17 mouse cellular contexts compared by ENCODE assay signal in genomic region chr7:15859657-15860056, GRCm38 (mm10). TPM values are rescaled to one million over a fixed set of nuclear protein-coding genes. Genes with fewer than 3 reads are reported as not detected.
DNase-seq lines count a peak whose midpoint lies in the region; ATAC-seq and TF ChIP-seq lines count a peak whose summit lies in the region.
"Had no signal": no experiment of that assay in that cellular context is flagged by ENCODE, and none has a peak within 500 bp of the region (broad histone marks: within the 10 kb centered on the region; RNA-seq: fewer than 3 reads in every experiment).

No protein-coding gene starts in this region.

- no peak for TF ChIP-seq EP300 in heart, adult 2 months (IDR thresholded peaks at IDR 0.05; ENCODE audit: insufficient read depth, low read depth, low read length)
- TF ChIP-seq EP300 in liver, embryonic 14.5 days (IDR thresholded peaks at IDR 0.05; ENCODE audit: low read depth): no peak

- no peaks in the 10 kb centered on the region for H3K9me3 ChIP-seq in liver, embryonic 14.5 days (ENCODE audit: control insufficient read depth, low read length)
- no peaks in the 10 kb centered on the region; the same call in 1 of the 2 replicates for H3K9me3 ChIP-seq in liver, embryonic 12.5 days (replicated peaks)
- H3K9me3 ChIP-seq: forebrain, embryonic 15.5 days; limb, embryonic 10.5 days had no signal

- whole genome bisulfite sequencing in heart, adult 2 months: 37% methylated on average over 2 of the region's 2 CpGs
- WGBS in liver, embryonic 14.5 days (ENCODE audit: insufficient replicate concordance): 33% methylated on average over 2 of the region's 2 CpGs
- WGBS in liver, embryonic 12.5 days (ENCODE audit: insufficient replicate concordance): 27% methylated on average over 2 of the region's 2 CpGs

- intact Hi-C loops in heart, adult 2 months (cut with DNase I): no loop called here

- TF ChIP-seq POLR2A in heart, adult 2 months (IDR thresholded peaks at IDR 0.05; ENCODE audit: insufficient read depth, low read depth, low read length): no peak

- H3K4me2 ChIP-seq in liver, embryonic 14.5 days (ENCODE audit: low read depth): no peak overlapping the region
- no peak overlapping the region for H3K4me2 ChIP-seq in liver, embryonic 12.5 days
- H3K4me2 ChIP-seq: forebrain, embryonic 15.5 days had no signal

- no peaks in the 10 kb centered on the region for H3K27me3 ChIP-seq in heart, adult 2 months (ENCODE audit: control insufficient read depth, insufficient read depth, low read length)
- no peaks in the 10 kb centered on the region for H3K27me3 ChIP-seq in liver, embryonic 14.5 days (ENCODE audit: control insufficient read depth, insufficient read depth, low read length)
- no peaks in the 10 kb centered on the region for H3K27me3 ChIP-seq in liver, embryonic 12.5 days (replicated peaks)
- H3K27me3 ChIP-seq: forebrain, embryonic 15.5 days had no signal

- no peak for ATAC-seq in liver, embryonic 14.5 days (ENCODE audit: insufficient read depth)
- ATAC-seq in liver, embryonic 12.5 days: no peak
- ATAC-seq: forebrain, embryonic 15.5 days had no signal

- DNase-seq in heart, adult 2 months: no peak
- no peak for DNase-seq in heart, adult 9 months (ENCODE audit: low spot score in 2 of 2)
- DNase-seq in liver, embryonic 14.5 days (ENCODE audit: low read depth in 3 of 3, low spot score in 3 of 3): no peak
- peak; percentile 20 for DNase-seq in ES-CJ7 (ENCODE audit: low read depth, low spot score)
- peak; percentile 1 for DNase-seq in fibroblast of lung, adult 2 months (ENCODE audit: low read depth)
- DNase-seq in thymus, postnatal 25 days: no peak
- DNase-seq: gastrocnemius, postnatal 36 days; right cerebral cortex, postnatal 25 days had no signal

- no peak overlapping the region for H3K4me3 ChIP-seq in heart, adult 2 months
- no peak overlapping the region for H3K4me3 ChIP-seq in liver, embryonic 14.5 days (ENCODE audit: insufficient read depth in 1 of 2, low read depth in 2 of 2, low read length in 2 of 2)
- H3K4me3 ChIP-seq in liver, embryonic 12.5 days: no peak overlapping the region
- H3K4me3 ChIP-seq: forebrain, embryonic 15.5 days; hindbrain, embryonic 10.5 days; limb, embryonic 10.5 days had no signal

- H3K4me1 ChIP-seq in heart, adult 2 months (ENCODE audit: control insufficient read depth, insufficient read depth, low read length): no peaks in the 10 kb centered on the region
- H3K4me1 ChIP-seq in liver, embryonic 14.5 days (replicated peaks; ENCODE audit: control insufficient read depth in 2 of 2, insufficient read depth in 2 of 2, low read length in 1 of 2): no peaks in the 10 kb centered on the region
- H3K4me1 ChIP-seq in liver, embryonic 12.5 days: no peaks in the 10 kb centered on the region
- H3K4me1 ChIP-seq: forebrain, embryonic 15.5 days; hindbrain, embryonic 10.5 days; limb, embryonic 10.5 days had no signal

- H3K27ac ChIP-seq in heart, adult 2 months: no peak overlapping the region
- H3K27ac ChIP-seq in liver, embryonic 14.5 days: no peak overlapping the region
- H3K27ac ChIP-seq in liver, embryonic 12.5 days: no peak overlapping the region
- H3K27ac ChIP-seq: forebrain, embryonic 15.5 days; hindbrain, embryonic 10.5 days; limb, embryonic 10.5 days; macrophage had no signal

- TF ChIP-seq CTCF in heart, adult 2 months (IDR thresholded peaks at IDR 0.05): peak; percentile 53
- 0 out of 2 replicates have a peak, but pooled peaks have one; percentile 5 for TF ChIP-seq CTCF in liver, embryonic 14.5 days (IDR thresholded peaks at IDR 0.05; ENCODE audit: low read depth)

- H3K79me2 ChIP-seq in heart, adult 2 months (replicated peaks; ENCODE audit: control insufficient read depth, insufficient read depth, low read length): no peaks in the 10 kb centered on the region

- H3K9ac ChIP-seq in heart, adult 2 months (ENCODE audit: low read depth, low read length): no peak overlapping the region
- no peak overlapping the region for H3K9ac ChIP-seq in liver, embryonic 14.5 days (replicated peaks)
- no peak overlapping the region for H3K9ac ChIP-seq in liver, embryonic 12.5 days
- H3K9ac ChIP-seq: forebrain, embryonic 15.5 days had no signal

- no peaks in the 10 kb centered on the region for H3K36me3 ChIP-seq in heart, adult 2 months (ENCODE audit: control insufficient read depth, insufficient read depth, low read length)
- no peaks in the 10 kb centered on the region for H3K36me3 ChIP-seq in liver, embryonic 14.5 days (replicated peaks; ENCODE audit: control insufficient read depth, insufficient read depth, low read depth)
- H3K36me3 ChIP-seq in liver, embryonic 12.5 days: no peaks in the 10 kb centered on the region
- H3K36me3 ChIP-seq: forebrain, embryonic 15.5 days; hindbrain, embryonic 10.5 days; limb, embryonic 10.5 days had no signal

RNA-seq across cellular contexts. Expression of gene Crx, which starts 20.1 kb away (rescaled TPM):
- total RNA-seq in heart, adult 2 months (2021): not detected
- polyA plus RNA-seq in heart, adult 2 months (2012; rRNA removed): not detected in 2 replicates
- polyA plus RNA-seq in liver, embryonic 14.5 days (2012; rRNA removed): not detected in 2 replicates
- not detected in 2 replicates for polyA plus RNA-seq in liver, embryonic 14.5 days (2014; fragmentation: Nextera tagmentation; extraction: Ambion mirVana)
- not detected in 2 replicates for polyA plus RNA-seq in liver, embryonic 12.5 days (2016; fragmentation: Nextera tagmentation; extraction: Ambion mirVana)
- total RNA-seq: common myeloid progenitor, adult 5-6 weeks; gastrocnemius, postnatal 36 days had no signal
- polyA plus RNA-seq: hindbrain, embryonic 10.5 days; kidney, embryonic 16.5 days; limb, embryonic 10.5 days; macrophage; neural tube, embryonic 11.5 days; testis, adult 2 months had no signal

RNA-seq across cellular contexts. Expression of gene Obox6, which starts 20.2 kb away (rescaled TPM):
- not detected for total RNA-seq in heart, adult 2 months (2021)
- not detected in 2 replicates for polyA plus RNA-seq in heart, adult 2 months (2012; rRNA removed)
- not detected in 2 replicates for polyA plus RNA-seq in liver, embryonic 14.5 days (2012; rRNA removed)
- not detected in 2 replicates for polyA plus RNA-seq in liver, embryonic 14.5 days (2014; fragmentation: Nextera tagmentation; extraction: Ambion mirVana)
- polyA plus RNA-seq in liver, embryonic 12.5 days (2016; fragmentation: Nextera tagmentation; extraction: Ambion mirVana): not detected in 2 replicates
- total RNA-seq: common myeloid progenitor, adult 5-6 weeks; gastrocnemius, postnatal 36 days had no signal
- polyA plus RNA-seq: forebrain, embryonic 15.5 days; hindbrain, embryonic 10.5 days; kidney, embryonic 16.5 days; limb, embryonic 10.5 days; macrophage; neural tube, embryonic 11.5 days; testis, adult 2 months had no signal

RNA-seq across cellular contexts. Expression of gene Crxos, which starts 22.8 kb away (rescaled TPM):
- not detected for total RNA-seq in heart, adult 2 months (2021)
- not detected in 2 replicates for polyA plus RNA-seq in heart, adult 2 months (2012; rRNA removed)
- polyA plus RNA-seq in liver, embryonic 14.5 days (2012; rRNA removed): not detected in 2 replicates
- not detected in 2 replicates for polyA plus RNA-seq in liver, embryonic 14.5 days (2014; fragmentation: Nextera tagmentation; extraction: Ambion mirVana)
- not detected in 2 replicates for polyA plus RNA-seq in liver, embryonic 12.5 days (2016; fragmentation: Nextera tagmentation; extraction: Ambion mirVana)
- total RNA-seq: common myeloid progenitor, adult 5-6 weeks; gastrocnemius, postnatal 36 days had no signal
- polyA plus RNA-seq: hindbrain, embryonic 10.5 days; kidney, embryonic 16.5 days; limb, embryonic 10.5 days; macrophage; testis, adult 2 months had no signal

Comparison
In these comparisons a context has a peak if more than half of its experiments do, and no peak if none do; other contexts are left out.
1. DNase-seq: peak in ES-CJ7 (single experiment) and fibroblast of lung, adult 2 months (single experiment); none in heart, adult 2 months (0 of 2), heart, adult 9 months (0 of 2), liver, embryonic 14.5 days (0 of 3) and thymus, postnatal 25 days (single experiment).